Mouse (Mus musculus) embryonic fibroblast, embryonic 13.5 days (primary cell): ENCODE results near the gene Cd300ld5. TPM values are rescaled to one million over a fixed set of nuclear protein-coding genes. Genes with fewer than 3 reads are reported as not detected.
"Not testable (repeated sequence)": the region's sequence is repeated elsewhere in the genome, so short reads cannot be mapped to it uniquely, and the experiment has no call there.

ENCODE experiments used
- H3K27ac ChIP-seq: 2 replicates; pipeline ENCODE4 v1.5.1; 2012; ENCODE audit warnings: low read length, control low read depth, inconsistent platforms; ENCODE audit not compliant: insufficient read depth
- H3K4me1 ChIP-seq: 2 replicates; pipeline ENCODE4 v1.6.1; 2011; ENCODE audit warnings: low read length; ENCODE audit not compliant: control insufficient read depth, insufficient read depth
- H3K4me3 ChIP-seq: 2 replicates; pipeline ENCODE4 v1.5.1; 2011; ENCODE audit warnings: mild to moderate bottlenecking, control low read depth, low read length; ENCODE audit not compliant: insufficient read depth
- CTCF ChIP-seq: IDR thresholded peaks from 2 replicates; pipeline ENCODE4 v1.5.1; 2011; ENCODE audit warnings: mild to moderate bottlenecking, control low read depth, low read length, moderate library complexity, borderline replicate concordance; ENCODE audit not compliant: insufficient read depth
- POLR2A ChIP-seq: IDR thresholded peaks from 2 replicates; pipeline ENCODE4 v1.6.1; 2011; ENCODE audit warnings: low read depth, mild to moderate bottlenecking, control low read depth, low read length, moderate library complexity
- polyA plus RNA-seq: library from polyadenylated mRNA; stranded (reverse); fragments of >200 nt; gene quantifications from 2 replicates; pipeline ENCODE4 v1.2.4, GENCODE M21; 2011; ENCODE audit warnings: low read depth; ENCODE audit not compliant: missing spikeins, insufficient read length

Cd300ld5 gene
- polyA plus RNA-seq, 1 experiment: not detected

- H3K27ac ChIP-seq: no peak overlapping the region
- H3K4me1 ChIP-seq: no peaks in the 10 kb centered on the region
- TF ChIP-seq POLR2A (no peak), CTCF (no peak)
- no peak overlapping the region for H3K4me3 ChIP-seq
Measured at GRCm38 (mm10) chr11:115052991-115053390, 15.4 kb upstream of the Cd300ld5 start.

GRCm38 (mm10) chr11:115052206-115052605 is 14.6 kb upstream of the Cd300ld5 start:
- Histone ChIP-seq H3K27ac (no peak overlapping the region), H3K4me3 (no peak overlapping the region), H3K4me1 (no peaks in the 10 kb centered on the region)
- no peak for TF ChIP-seq POLR2A
- no peak for TF ChIP-seq CTCF

GRCm38 (mm10) chr11:115049282-115049895 is 11.8 kb upstream of the Cd300ld5 start:
- TF ChIP-seq CTCF (no peak), POLR2A (no peak)
- no peak overlapping the region for H3K27ac ChIP-seq
- no peaks in the 10 kb centered on the region for H3K4me1 ChIP-seq
- no peak overlapping the region for H3K4me3 ChIP-seq

- H3K4me3 ChIP-seq: no peak within 1 kb of the TSS
- TF ChIP-seq CTCF (no peak), POLR2A (no peak)
- H3K27ac ChIP-seq: no peak within 1 kb of the TSS
- no peaks in the 10 kb centered on the region for H3K4me1 ChIP-seq
Measured at GRCm38 (mm10) chr11:115048259-115048658, 10.7 kb upstream of the Cd300ld5 start, which contains the start of gene Cd300ld3. Cd300ld3 (minus strand) TSS chr11:115048409.

- not testable (repeated sequence) for H3K4me3 ChIP-seq, H3K4me1 ChIP-seq
Measured at GRCm38 (mm10) chr11:115026912-115027311, 10.7 kb downstream of the Cd300ld5 start, which contains the start of gene Cd300ld4. Cd300ld4 (minus strand) TSS chr11:115027012.

GRCm38 (mm10) chr11:115016093-115016492 is 21.5 kb downstream of the Cd300ld5 start, which contains the start of gene Cd300ld2:
Cd300ld2 (minus strand) TSS chr11:115016193.
- H3K4me3 ChIP-seq, H3K27ac ChIP-seq, H3K4me1 ChIP-seq: not testable (repeated sequence)

More at GRCm38 (mm10) chr11:115026912-115027311, 10.7 kb downstream of the Cd300ld5 start, which contains the start of gene Cd300ld4:
- H3K27ac ChIP-seq: not testable (repeated sequence)

- no peak for TF ChIP-seq POLR2A
- TF ChIP-seq CTCF: no peak
- H3K27ac ChIP-seq: no peak overlapping the region
Measured at GRCm38 (mm10) chr11:115004070-115004469, 33.5 kb downstream of the Cd300ld5 start.

GRCm38 (mm10) chr11:115001474-115002040 is 36.0 kb downstream of the Cd300ld5 start, which contains the start of gene Cd300c2:
Cd300c2 (minus strand) TSS chr11:115001880.
- TF ChIP-seq POLR2A (no peak), CTCF (no peak)
- Histone ChIP-seq H3K4me3 (no peak within 1 kb of the TSS), H3K27ac (no peak within 1 kb of the TSS), H3K4me1 (no peaks in the 10 kb centered on the region)

More at GRCm38 (mm10) chr11:115004070-115004469, 33.5 kb downstream of the Cd300ld5 start:
- H3K4me1 ChIP-seq: no peaks in the 10 kb centered on the region
- no peak overlapping the region for H3K4me3 ChIP-seq

GRCm38 (mm10) chr11:114989793-114990192 is 47.8 kb downstream of the Cd300ld5 start, which contains the start of gene Cd300ld:
Cd300ld (minus strand) TSS chr11:114989922.
- Histone ChIP-seq H3K4me1 (no peaks in the 10 kb centered on the region), H3K27ac (no peak within 1 kb of the TSS), H3K4me3 (no peak within 1 kb of the TSS)
- TF ChIP-seq POLR2A (no peak), CTCF (no peak)

GRCm38 (mm10) chr11:114981866-114982265 is 55.7 kb downstream of the Cd300ld5 start:
- TF ChIP-seq CTCF (no peak), POLR2A (no peak)
- Histone ChIP-seq H3K4me3 (no peak overlapping the region), H3K27ac (no peak overlapping the region), H3K4me1 (no peaks in the 10 kb centered on the region)

Other genes starting within 250 kb of the Cd300ld5 start
- gene Btbd17, start 241.8 kb downstream of the Cd300ld5 start, polyA plus RNA-seq: not detected in 2 replicates
- gene Gpr142, start 238.8 kb downstream of the Cd300ld5 start, polyA plus RNA-seq: not detected in 2 replicates
- gene Gprc5c, start 186.6 kb downstream of the Cd300ld5 start, polyA plus RNA-seq: 6.4 and 9.2 TPM in 2 replicates
- 0.84 TPM in 1 of 2 replicates, not detected in the other for gene Cd300a, start 147.7 kb downstream of the Cd300ld5 start, polyA plus RNA-seq
- 0.48 and 1.1 TPM in 2 replicates for gene Cd300lb, start 103.4 kb downstream of the Cd300ld5 start, polyA plus RNA-seq
- gene Cd300c, start 68.6 kb downstream of the Cd300ld5 start, polyA plus RNA-seq: not detected in 2 replicates
- 0.18 and 0.58 TPM in 2 replicates for gene Cd300ld, start 47.8 kb downstream of the Cd300ld5 start, polyA plus RNA-seq
- 0.67 TPM in 1 of 2 replicates, not detected in the other for gene Cd300c2, start 35.9 kb downstream of the Cd300ld5 start, polyA plus RNA-seq
- gene Cd300ld2, start 21.6 kb downstream of the Cd300ld5 start, polyA plus RNA-seq: not detected in 2 replicates
- not detected in 2 replicates for gene Cd300ld4, start 10.8 kb downstream of the Cd300ld5 start, polyA plus RNA-seq
- gene Cd300ld3, start 10.6 kb upstream of the Cd300ld5 start, polyA plus RNA-seq: 1.2 TPM in 1 of 2 replicates, not detected in the other
- not detected in 2 replicates for gene Cd300e, start 24.4 kb upstream of the Cd300ld5 start, polyA plus RNA-seq
- gene Rab37, start 53.7 kb upstream of the Cd300ld5 start, polyA plus RNA-seq: 0.32 and 0.35 TPM in 2 replicates
- gene Cd300lf, start 96.2 kb upstream of the Cd300ld5 start, polyA plus RNA-seq: 0.81 TPM in 1 of 2 replicates, not detected in the other
- gene Slc9a3r1, start 125.6 kb upstream of the Cd300ld5 start, polyA plus RNA-seq: 22.3 and 23.4 TPM in 2 replicates
- 11.6 and 13.3 TPM in 2 replicates for gene Tmem104, start 149.7 kb upstream of the Cd300ld5 start, polyA plus RNA-seq
- 13.3 and 20.7 TPM in 2 replicates for gene Nat9, start 150.1 kb upstream of the Cd300ld5 start, polyA plus RNA-seq
- gene Grin2c, start 229.5 kb upstream of the Cd300ld5 start, polyA plus RNA-seq: not detected in 2 replicates
- 4.1 and 6.4 TPM in 2 replicates for gene Fdxr, start 239.3 kb upstream of the Cd300ld5 start, polyA plus RNA-seq